Mouse (Mus musculus): ENCODE measurements at regions not wholly inside any gene's neighbourhood (a gene's known extent, or its start where the extent isn't known, plus 50 kb on each side); places are given as distances from the start of the nearest gene placed in this dataset.

DNA sequence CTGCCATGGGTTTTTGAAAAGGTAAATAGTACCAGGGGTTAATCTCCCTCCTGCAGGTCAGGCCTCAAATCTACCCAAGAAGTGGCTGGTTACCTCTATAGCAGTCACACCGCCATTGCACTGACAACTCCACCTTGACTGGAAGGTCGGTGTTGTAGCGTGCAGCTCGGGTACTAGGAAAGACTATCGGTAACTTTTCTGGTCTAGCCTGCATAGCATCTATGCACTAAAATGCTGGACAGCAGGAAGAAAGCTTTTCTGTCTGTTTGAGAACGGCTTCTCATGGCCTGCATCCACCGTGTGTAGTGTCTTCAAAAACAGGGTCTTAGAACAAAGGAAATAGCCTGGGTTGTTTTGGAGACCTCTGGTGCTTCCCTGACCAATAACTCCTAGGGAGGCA lies 88.8 kb downstream of the Bms1 start:
- Histone ChIP-seq H3K4me2 (ENCODE audit: low read length) (no peak overlapping the region), H3K4me1 (ENCODE audit: control insufficient read depth, insufficient read depth, low read depth, low read length) (no peaks in the 10 kb centered on the region; the same call in 1 of the 2 replicates), H3K27me3 (replicated peaks; ENCODE audit: control insufficient read depth, insufficient read depth, low read length) (no peaks in the 10 kb centered on the region), H3K9me3 (ENCODE audit: control insufficient read depth, low read length) (no peaks in the 10 kb centered on the region), H3K4me3 (ENCODE audit: low read length) (no peak overlapping the region), H3K27ac (ENCODE audit: low read depth, low read length) (no peak overlapping the region), H3K9ac (ENCODE audit: low read depth, low read length) (no peak overlapping the region), H3K36me3 (ENCODE audit: control insufficient read depth, insufficient read depth, low read length) (no peaks in the 10 kb centered on the region)
- WGBS: 93% methylated on average over 7 of the region's 7 CpGs
- ATAC-seq: no peak

DNA sequence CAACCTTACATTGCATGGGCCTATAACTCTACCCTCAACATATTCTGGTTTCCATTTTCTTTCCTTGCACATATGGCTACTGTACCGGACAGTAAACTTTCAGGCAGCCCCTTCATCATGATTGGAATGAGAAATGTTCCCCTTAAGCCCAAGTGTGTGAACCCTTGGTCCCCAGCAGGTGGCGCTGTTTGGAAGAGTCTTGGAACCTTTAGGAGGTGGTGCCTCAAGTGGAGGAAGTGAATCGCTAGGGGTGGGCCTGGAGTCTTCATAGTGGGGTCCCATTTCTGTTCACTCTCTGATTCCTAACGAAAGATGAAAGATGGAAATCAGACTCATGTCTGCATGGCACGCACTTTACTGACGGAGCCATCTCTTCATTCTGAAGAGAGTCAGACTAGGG lies 91.8 kb downstream of the Bms1 start:
- H3K4me2 ChIP-seq (ENCODE audit: low read length): no peak overlapping the region
- WGBS: 71% methylated on average over 6 of the region's 6 CpGs
- no peaks in the 10 kb centered on the region for H3K36me3 ChIP-seq (ENCODE audit: control insufficient read depth, insufficient read depth, low read length)
- ATAC-seq: no peak
- no peaks in the 10 kb centered on the region for H3K9me3 ChIP-seq (ENCODE audit: control insufficient read depth, low read length)
- no peaks in the 10 kb centered on the region for H3K4me1 ChIP-seq (ENCODE audit: control insufficient read depth, insufficient read depth, low read depth, low read length)
- H3K4me3 ChIP-seq (ENCODE audit: low read length): no peak overlapping the region
- no peaks in the 10 kb centered on the region for H3K27me3 ChIP-seq (replicated peaks; ENCODE audit: control insufficient read depth, insufficient read depth, low read length)
- H3K27ac ChIP-seq (ENCODE audit: low read depth, low read length): no peak overlapping the region
- H3K9ac ChIP-seq (ENCODE audit: low read depth, low read length): no peak overlapping the region

DNA sequence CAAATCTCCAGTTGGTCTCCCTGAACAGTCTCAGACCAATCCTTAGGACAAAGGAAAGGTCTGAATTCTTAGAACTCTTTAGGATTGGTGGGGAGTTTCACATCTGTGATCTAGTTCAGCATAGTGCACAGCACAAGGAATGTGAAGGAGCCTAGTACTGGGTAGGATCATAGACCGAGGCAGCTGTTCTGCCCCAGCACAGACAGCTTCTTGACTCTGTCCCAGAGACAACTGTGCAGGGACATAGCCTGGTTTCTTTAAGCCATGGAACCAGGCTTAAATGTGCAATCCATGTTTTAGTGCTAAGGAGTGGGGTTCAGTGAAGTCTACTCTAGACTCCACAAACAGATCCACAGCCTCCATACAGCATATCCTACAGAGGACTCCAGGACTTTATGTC lies 93.6 kb downstream of the Bms1 start:
- 89% methylated on average over 1 of the region's 1 CpGs for WGBS
- Histone ChIP-seq H3K4me1 (ENCODE audit: control insufficient read depth, insufficient read depth, low read depth, low read length) (no peaks in the 10 kb centered on the region), H3K9me3 (ENCODE audit: control insufficient read depth, low read length) (no peaks in the 10 kb centered on the region), H3K9ac (ENCODE audit: low read depth, low read length) (no peak overlapping the region), H3K4me3 (ENCODE audit: low read length) (no peak overlapping the region), H3K27ac (ENCODE audit: low read depth, low read length) (no peak overlapping the region), H3K4me2 (ENCODE audit: low read length) (no peak overlapping the region), H3K36me3 (ENCODE audit: control insufficient read depth, insufficient read depth, low read length) (no peaks in the 10 kb centered on the region), H3K27me3 (replicated peaks; ENCODE audit: control insufficient read depth, insufficient read depth, low read length) (no peaks in the 10 kb centered on the region)
- ATAC-seq: no peak

DNA sequence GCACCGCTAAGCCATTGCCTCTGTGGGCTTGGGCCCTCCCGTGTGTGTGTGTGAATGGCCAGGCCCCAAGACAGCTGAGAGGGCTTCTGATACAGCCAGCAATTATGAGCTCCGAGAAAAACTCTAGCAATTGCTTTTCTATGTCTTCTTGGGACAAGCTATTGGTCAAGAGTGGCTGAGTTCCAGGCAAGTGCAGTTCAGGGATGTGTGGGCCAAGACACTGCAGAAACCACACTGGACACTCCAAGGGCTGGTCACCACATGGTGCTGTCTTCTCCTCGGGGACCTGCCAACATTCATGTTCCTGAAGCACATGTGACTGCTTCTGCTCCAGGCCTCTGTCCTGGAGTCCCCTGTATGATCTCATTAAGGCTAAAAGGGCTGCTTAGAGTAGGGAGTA lies 94.7 kb downstream of the Bms1 start:
- H3K27me3 ChIP-seq (replicated peaks; ENCODE audit: control insufficient read depth, insufficient read depth, low read length): no peaks in the 10 kb centered on the region
- ATAC-seq: no peak
- H3K36me3 ChIP-seq (ENCODE audit: control insufficient read depth, insufficient read depth, low read length): no peaks in the 10 kb centered on the region
- H3K9ac ChIP-seq (ENCODE audit: low read depth, low read length): no peak overlapping the region
- WGBS: 81% methylated on average over 4 of the region's 4 CpGs
- no peaks in the 10 kb centered on the region for H3K9me3 ChIP-seq (ENCODE audit: control insufficient read depth, low read length)
- H3K4me3 ChIP-seq (ENCODE audit: low read length): no peak overlapping the region
- no peak overlapping the region for H3K27ac ChIP-seq (ENCODE audit: low read depth, low read length)
- no peak overlapping the region for H3K4me2 ChIP-seq (ENCODE audit: low read length)
- no peaks in the 10 kb centered on the region for H3K4me1 ChIP-seq (ENCODE audit: control insufficient read depth, insufficient read depth, low read depth, low read length)

DNA sequence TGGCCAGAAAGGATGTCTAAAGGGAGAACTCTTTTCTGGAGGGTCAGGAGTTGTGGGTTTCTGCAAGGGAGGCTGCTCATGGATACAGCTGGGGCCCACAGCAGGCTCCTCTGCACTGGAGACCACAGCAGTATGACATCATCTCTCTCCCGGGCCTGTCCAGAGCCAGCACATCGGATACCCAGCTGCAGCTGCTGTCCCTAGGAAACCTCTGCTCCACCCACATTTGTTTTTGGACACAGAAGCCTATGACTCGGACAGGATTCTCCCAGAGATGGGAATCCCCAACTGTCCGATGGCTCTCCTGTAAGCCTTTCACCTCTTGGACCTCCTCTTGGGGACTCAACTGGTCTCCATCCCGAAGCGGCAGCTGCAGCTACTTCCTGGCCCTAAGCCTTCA lies 96.2 kb downstream of the Bms1 start:
- H3K36me3 ChIP-seq (ENCODE audit: control insufficient read depth, insufficient read depth, low read length): no peaks in the 10 kb centered on the region
- no peak overlapping the region for H3K9ac ChIP-seq (ENCODE audit: low read depth, low read length)
- 76% methylated on average over 6 of the region's 6 CpGs for WGBS
- no peak for ATAC-seq
- H3K27me3 ChIP-seq (replicated peaks; ENCODE audit: control insufficient read depth, insufficient read depth, low read length): no peaks in the 10 kb centered on the region
- H3K9me3 ChIP-seq (ENCODE audit: control insufficient read depth, low read length): no peaks in the 10 kb centered on the region
- H3K4me1 ChIP-seq (ENCODE audit: control insufficient read depth, insufficient read depth, low read depth, low read length): no peaks in the 10 kb centered on the region
- H3K27ac ChIP-seq (ENCODE audit: low read depth, low read length): no peak overlapping the region
- no peak overlapping the region for H3K4me3 ChIP-seq (ENCODE audit: low read length)
- no peak overlapping the region for H3K4me2 ChIP-seq (ENCODE audit: low read length)

DNA sequence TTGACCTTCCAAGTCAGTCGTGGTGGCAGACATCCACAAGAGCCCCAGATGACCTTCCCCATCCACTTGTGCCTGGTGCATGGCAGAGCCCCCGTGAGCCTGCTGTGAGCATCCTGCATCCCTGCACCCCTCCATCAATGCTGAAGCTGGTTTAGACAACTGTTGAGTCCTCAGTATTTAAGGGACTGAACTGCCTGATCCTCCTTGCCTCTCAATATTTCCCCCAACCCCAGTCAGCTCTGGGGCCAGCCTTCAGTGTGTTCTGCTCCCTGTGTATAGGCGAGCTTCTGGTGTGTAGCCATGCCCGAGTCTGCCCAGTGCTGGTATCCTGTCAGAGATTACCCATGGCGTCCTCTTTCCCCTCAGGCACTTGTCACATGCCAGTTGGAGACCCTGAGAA lies 96.6 kb downstream of the Bms1 start:
- WGBS: 83% methylated on average over 5 of the region's 5 CpGs
- H3K9ac ChIP-seq (ENCODE audit: low read depth, low read length): no peak overlapping the region
- no peak overlapping the region for H3K27ac ChIP-seq (ENCODE audit: low read depth, low read length)
- H3K4me2 ChIP-seq (ENCODE audit: low read length): no peak overlapping the region
- H3K36me3 ChIP-seq (ENCODE audit: control insufficient read depth, insufficient read depth, low read length): no peaks in the 10 kb centered on the region
- no peak for ATAC-seq
- H3K4me1 ChIP-seq (ENCODE audit: control insufficient read depth, insufficient read depth, low read depth, low read length): no peaks in the 10 kb centered on the region
- H3K9me3 ChIP-seq (ENCODE audit: control insufficient read depth, low read length): no peaks in the 10 kb centered on the region
- no peak overlapping the region for H3K4me3 ChIP-seq (ENCODE audit: low read length)
- H3K27me3 ChIP-seq (replicated peaks; ENCODE audit: control insufficient read depth, insufficient read depth, low read length): no peaks in the 10 kb centered on the region

DNA sequence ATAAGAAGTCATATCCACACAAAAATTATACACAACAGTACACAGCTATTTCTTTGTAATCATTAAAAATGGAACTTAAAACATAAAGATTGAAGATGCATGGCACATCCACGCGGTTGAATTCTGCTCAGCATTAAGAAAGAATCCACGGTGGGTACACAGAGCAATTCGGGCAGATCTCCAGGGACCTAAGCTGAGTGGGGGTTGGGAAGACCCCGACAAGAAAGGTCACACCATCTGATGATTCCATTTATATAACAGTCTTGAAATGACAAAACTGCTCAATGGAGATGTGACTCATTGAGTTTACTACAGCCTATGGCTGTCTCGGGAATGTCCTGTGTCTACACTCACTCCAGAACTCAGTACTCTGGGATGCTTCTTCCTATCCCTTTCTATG lies 97.2 kb downstream of the Bms1 start:
- Histone ChIP-seq H3K27ac (ENCODE audit: low read depth, low read length) (no peak overlapping the region), H3K4me1 (ENCODE audit: control insufficient read depth, insufficient read depth, low read depth, low read length) (no peaks in the 10 kb centered on the region), H3K4me2 (ENCODE audit: low read length) (no peak overlapping the region), H3K9ac (ENCODE audit: low read depth, low read length) (no peak overlapping the region), H3K27me3 (replicated peaks; ENCODE audit: control insufficient read depth, insufficient read depth, low read length) (no peaks in the 10 kb centered on the region), H3K4me3 (ENCODE audit: low read length) (no peak overlapping the region), H3K36me3 (ENCODE audit: control insufficient read depth, insufficient read depth, low read length) (no peaks in the 10 kb centered on the region), H3K9me3 (ENCODE audit: control insufficient read depth, low read length) (no peaks in the 10 kb centered on the region)
- no peak for ATAC-seq
- WGBS: 86% methylated on average over 6 of the region's 6 CpGs

DNA sequence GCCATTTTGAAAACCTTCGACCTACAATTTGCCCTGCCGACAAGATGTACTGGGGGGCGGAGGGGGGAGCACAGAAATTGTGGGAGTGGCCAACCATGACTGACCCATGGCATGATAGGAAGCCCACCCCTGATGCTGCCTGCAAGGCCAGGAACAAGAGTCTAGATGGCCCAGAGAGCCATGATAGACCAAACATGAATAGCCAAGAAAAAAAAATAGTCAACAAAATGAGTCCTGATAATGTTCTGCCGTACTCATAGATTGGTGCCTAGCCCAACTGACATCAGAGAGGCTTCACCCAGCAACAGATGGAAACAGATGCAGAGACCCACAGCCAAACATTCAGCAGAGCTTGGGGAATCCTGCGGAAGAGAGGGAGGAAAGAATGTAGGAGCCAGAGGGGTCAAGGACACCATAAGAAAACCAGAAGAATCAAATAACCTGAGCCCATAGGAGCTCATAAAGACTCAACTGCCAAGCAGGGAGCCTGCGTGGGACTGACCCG lies 99.2 kb downstream of the Bms1 start:
- Histone ChIP-seq H3K36me3 (ENCODE audit: control insufficient read depth, insufficient read depth, low read length) (no peaks in the 10 kb centered on the region), H3K4me2 (ENCODE audit: low read length) (no peak overlapping the region), H3K9me3 (ENCODE audit: control insufficient read depth, low read length) (no peaks in the 10 kb centered on the region), H3K27me3 (replicated peaks; ENCODE audit: control insufficient read depth, insufficient read depth, low read length) (no peaks in the 10 kb centered on the region), H3K9ac (ENCODE audit: low read depth, low read length) (no peak overlapping the region), H3K27ac (ENCODE audit: low read depth, low read length) (no peak overlapping the region), H3K4me3 (ENCODE audit: low read length) (no peak overlapping the region), H3K4me1 (ENCODE audit: control insufficient read depth, insufficient read depth, low read depth, low read length) (peaks cover 3% of the 10 kb centered on the region; the same call in 1 of the 2 replicates)
- 91% methylated on average over 7 of the region's 7 CpGs for WGBS
- no peak for ATAC-seq

DNA sequence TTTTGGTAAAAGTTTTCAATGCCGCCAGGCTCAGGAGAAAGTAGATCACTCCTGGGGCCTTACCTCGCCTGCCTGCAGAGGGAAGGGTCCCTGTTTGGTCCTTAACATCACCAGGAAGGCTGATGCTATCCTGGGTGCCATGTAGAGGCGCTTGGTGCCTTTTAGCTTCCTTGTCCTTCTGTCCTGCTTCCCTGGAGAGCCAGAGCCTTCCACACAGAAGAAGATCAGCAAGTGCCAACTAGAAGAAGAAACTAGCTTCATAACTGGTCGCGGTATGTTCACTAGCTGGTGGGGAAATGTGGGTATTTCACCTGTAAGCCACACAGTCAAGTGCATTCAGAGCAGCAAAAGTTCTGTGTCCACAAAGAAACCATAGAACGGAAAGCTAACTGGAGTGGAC lies 103.4 kb downstream of the Bms1 start:
- WGBS: 86% methylated on average over 6 of the region's 6 CpGs
- no peak overlapping the region for H3K4me2 ChIP-seq (ENCODE audit: low read length)

More for the DNA sequence above, 103.4 kb downstream of the Bms1 start:
- Histone ChIP-seq H3K27me3 (replicated peaks; ENCODE audit: control insufficient read depth, insufficient read depth, low read length) (no peaks in the 10 kb centered on the region), H3K27ac (ENCODE audit: low read depth, low read length) (no peak overlapping the region), H3K4me1 (ENCODE audit: control insufficient read depth, insufficient read depth, low read depth, low read length) (peaks cover 3% of the 10 kb centered on the region; the same call in 1 of the 2 replicates), H3K4me3 (ENCODE audit: low read length) (no peak overlapping the region), H3K36me3 (ENCODE audit: control insufficient read depth, insufficient read depth, low read length) (no peaks in the 10 kb centered on the region), H3K9ac (ENCODE audit: low read depth, low read length) (no peak overlapping the region), H3K9me3 (ENCODE audit: control insufficient read depth, low read length) (no peaks in the 10 kb centered on the region)
- ATAC-seq: no peak

All from hindbrain, embryonic 16.5 days (tissue).